Mouse (Mus musculus) cerebellum, adult 2 months (tissue): ENCODE results near the gene Dst. TPM values are rescaled to one million over a fixed set of nuclear protein-coding genes. Genes with fewer than 3 reads are reported as not detected.
"Not testable (repeated sequence)": the region's sequence is repeated elsewhere in the genome, so short reads cannot be mapped to it uniquely, and the experiment has no call there.

Source experiments
- DNase-seq, 2 experiments: peaks; one replicate each; pipeline ENCODE4 v3.0.0; 2021
- H3K27ac ChIP-seq: fragments of 200-500 bp; 2 replicates; pipeline ENCODE4 v1.5.1; 2012; ENCODE audit warnings: low read length, control low read depth, inconsistent platforms; ENCODE audit not compliant: insufficient read depth
- H3K27me3 ChIP-seq: fragments of 200-500 bp; 2 replicates; pipeline ENCODE4 v1.6.1; 2012; ENCODE audit warnings: inconsistent platforms, mild to moderate bottlenecking, low read length, moderate library complexity; ENCODE audit not compliant: control insufficient read depth, insufficient read depth
- H3K4me1 ChIP-seq: fragments of 200-500 bp; 2 replicates; pipeline ENCODE4 v1.6.1; 2011; ENCODE audit warnings: low read length; ENCODE audit not compliant: control insufficient read depth, insufficient read depth
- H3K4me3 ChIP-seq: fragments of 200-500 bp; replicated peaks from 2 replicates; pipeline ENCODE3; 2011; ENCODE audit warnings: mild to moderate bottlenecking, low read depth, low read length, control low read depth; ENCODE audit not compliant: insufficient read depth
- CTCF ChIP-seq: fragments of 200-500 bp; IDR thresholded peaks from 2 replicates; pipeline ENCODE4 v1.5.1; 2011; ENCODE audit warnings: low read depth, mild to moderate bottlenecking, control low read depth, low read length, moderate library complexity, borderline replicate concordance; ENCODE audit not compliant: insufficient read depth
- POLR2A ChIP-seq: fragments of 200-500 bp; IDR thresholded peaks from 2 replicates; pipeline ENCODE4 v1.6.1; 2011; ENCODE audit warnings: low read length, control low read depth, borderline replicate concordance; ENCODE audit not compliant: insufficient read depth
- whole genome bisulfite sequencing: fragments of 180-500 bp; shearing (Covaris S2); methylation state at CpG from one replicate; pipeline ENCODE4 v1.1.7; 2018; 5-methylcytosine and 5-hydroxymethylcytosine counted together
- polyA plus RNA-seq: library from polyadenylated mRNA; depleted of rRNA; stranded (reverse); fragments of >200 nt; gene quantifications from 2 replicates; pipeline ENCODE4 v1.2.3, GENCODE M21; 2012

The Dst gene
- polyA plus RNA-seq, 1 experiment = 148 TPM

DNA sequence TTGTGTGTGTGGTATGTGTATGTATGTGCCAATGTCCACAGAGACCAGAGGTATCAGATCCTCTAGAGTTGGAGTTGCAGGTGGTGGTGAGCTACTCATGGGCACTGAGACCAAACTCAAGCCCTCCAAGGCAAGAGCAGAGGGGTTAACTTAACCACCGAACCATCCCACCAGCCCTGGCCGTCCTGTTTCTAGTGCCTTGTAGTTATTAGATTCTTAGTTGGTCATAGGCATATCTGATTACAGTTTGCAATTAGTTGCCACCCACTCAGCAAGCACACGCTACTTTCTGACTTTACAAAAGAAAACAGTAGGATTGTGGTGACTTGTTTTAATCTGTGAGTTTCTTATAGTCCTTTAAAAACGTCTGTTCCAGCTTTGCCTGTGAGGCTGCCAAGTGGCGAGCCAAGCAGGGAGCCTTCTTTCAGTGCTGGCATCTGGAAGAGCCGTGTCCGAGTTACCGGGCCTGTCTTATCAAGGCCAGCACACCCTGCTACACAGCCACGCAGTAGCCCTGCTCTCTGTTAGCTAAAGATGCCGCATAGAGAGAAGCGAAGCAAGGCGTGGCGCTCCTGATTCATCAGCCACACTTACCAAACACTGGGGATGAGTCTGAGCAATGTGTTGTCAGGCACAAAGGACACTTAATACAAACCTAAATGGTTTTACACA lies 392.4 kb downstream of the Dst start:
- no peak overlapping the region for H3K27ac ChIP-seq
- no peaks in the 10 kb centered on the region for H3K27me3 ChIP-seq
- DNase-seq = no peak
- 49% methylated on average over 13 of the region's 13 CpGs for WGBS
- H3K4me3 ChIP-seq = no peak overlapping the region
- H3K4me1 ChIP-seq = no peaks in the 10 kb centered on the region
- no peak for TF ChIP-seq POLR2A
- TF ChIP-seq CTCF = no peak

DNA sequence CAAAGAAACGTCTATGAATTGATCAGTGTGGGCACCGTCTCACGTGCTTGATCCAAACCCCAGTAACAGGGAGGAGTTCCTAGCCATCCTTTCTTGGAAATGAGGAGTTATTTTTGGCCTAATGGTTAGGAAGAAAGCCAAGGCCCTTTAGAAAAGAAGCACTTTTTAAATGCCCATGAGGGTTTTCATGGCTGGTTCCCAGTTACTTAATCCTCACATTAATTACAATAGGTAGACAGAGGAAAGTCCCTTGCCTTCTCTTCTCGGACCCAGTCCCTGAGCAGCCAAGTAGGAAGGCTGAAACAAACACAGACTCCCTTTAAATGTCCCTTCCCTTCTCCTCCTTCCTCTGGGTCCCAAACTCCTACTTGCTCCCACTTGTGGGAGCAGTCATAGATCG lies 396.2 kb downstream of the Dst start:
- TF ChIP-seq POLR2A (no peak), CTCF (no peak)
- Histone ChIP-seq H3K27ac (no peak overlapping the region), H3K4me3 (no peak overlapping the region), H3K4me1 (no peaks in the 10 kb centered on the region), H3K27me3 (no peaks in the 10 kb centered on the region)
- 44% methylated on average over 5 of the region's 5 CpGs for WGBS
- DNase-seq = no peak

DNA sequence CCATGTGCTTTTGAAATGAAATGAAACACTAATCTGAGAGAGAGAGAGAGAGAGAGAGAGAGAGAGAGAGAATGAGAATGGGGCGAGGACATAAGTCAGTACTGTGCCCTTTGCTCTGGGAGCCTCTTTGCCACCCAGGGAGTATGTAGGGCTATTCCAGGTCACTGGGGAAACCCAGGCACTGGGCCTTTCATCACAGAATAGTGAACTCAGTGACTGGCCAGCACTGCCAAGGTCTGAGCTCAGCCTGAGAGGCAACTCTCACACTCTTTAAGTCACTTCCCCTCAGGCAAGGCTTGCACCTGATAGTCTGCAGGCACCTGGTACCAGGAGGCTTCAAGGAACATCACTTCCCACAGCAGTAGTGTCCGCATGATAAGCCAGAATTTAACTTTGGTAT lies 398.7 kb downstream of the Dst start:
- no peak for DNase-seq
- H3K27ac ChIP-seq = no peak overlapping the region
- whole genome bisulfite sequencing = 83% methylated on average over 2 of the region's 2 CpGs
- TF ChIP-seq POLR2A (no peak), CTCF (no peak)
- H3K4me1 ChIP-seq = no peaks in the 10 kb centered on the region
- H3K4me3 ChIP-seq = no peak overlapping the region
- H3K27me3 ChIP-seq = no peaks in the 10 kb centered on the region

DNA sequence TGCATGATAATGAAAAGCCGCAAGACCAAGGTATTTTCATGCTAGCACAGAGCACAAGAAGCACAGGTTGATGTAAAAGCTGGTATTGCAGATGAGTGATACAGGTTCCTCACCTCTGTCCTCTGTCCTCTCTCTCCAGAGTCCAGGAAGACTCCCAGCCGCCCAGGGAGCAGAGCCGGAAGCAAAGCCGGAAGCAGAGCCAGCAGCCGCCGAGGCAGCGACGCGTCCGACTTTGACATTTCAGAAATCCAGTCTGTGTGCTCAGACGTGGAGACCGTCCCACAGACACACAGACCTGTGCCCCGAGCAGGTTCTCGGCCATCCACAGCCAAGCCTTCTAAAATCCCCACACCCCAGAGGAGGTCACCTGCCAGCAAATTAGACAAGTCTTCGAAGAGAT lies 399.2 kb downstream of the Dst start:
- WGBS = 86% methylated on average over 15 of the region's 15 CpGs
- Histone ChIP-seq H3K27me3 (no peaks in the 10 kb centered on the region), H3K4me3 (no peak overlapping the region), H3K4me1 (no peaks in the 10 kb centered on the region), H3K27ac (no peak overlapping the region)
- DNase-seq = no peak
- TF ChIP-seq POLR2A (no peak), CTCF (no peak)

DNA sequence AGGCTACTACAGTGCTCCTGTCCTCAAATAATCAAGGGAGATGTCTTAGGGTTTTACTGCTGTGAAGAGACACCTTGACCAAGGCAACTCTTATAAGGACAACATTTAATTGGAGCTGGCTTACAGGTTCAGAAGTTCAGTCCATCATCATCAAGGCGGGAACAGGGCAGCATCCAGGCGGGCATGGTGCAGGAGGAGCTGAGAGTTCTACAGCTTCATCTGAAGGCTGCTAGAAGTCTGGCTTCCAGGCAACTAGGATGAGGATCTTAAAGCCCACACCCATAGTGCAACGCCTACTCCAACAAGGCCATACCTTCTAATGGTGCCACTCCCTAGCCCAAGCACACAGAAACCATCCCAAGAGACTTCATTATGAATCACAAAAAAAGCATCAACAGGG lies 400.8 kb downstream of the Dst start:
- DNase-seq, H3K4me1 ChIP-seq, H3K4me3 ChIP-seq, H3K27ac ChIP-seq, H3K27me3 ChIP-seq: not testable (repeated sequence)
- 97% methylated on average over 3 of the region's 3 CpGs for WGBS

DNA sequence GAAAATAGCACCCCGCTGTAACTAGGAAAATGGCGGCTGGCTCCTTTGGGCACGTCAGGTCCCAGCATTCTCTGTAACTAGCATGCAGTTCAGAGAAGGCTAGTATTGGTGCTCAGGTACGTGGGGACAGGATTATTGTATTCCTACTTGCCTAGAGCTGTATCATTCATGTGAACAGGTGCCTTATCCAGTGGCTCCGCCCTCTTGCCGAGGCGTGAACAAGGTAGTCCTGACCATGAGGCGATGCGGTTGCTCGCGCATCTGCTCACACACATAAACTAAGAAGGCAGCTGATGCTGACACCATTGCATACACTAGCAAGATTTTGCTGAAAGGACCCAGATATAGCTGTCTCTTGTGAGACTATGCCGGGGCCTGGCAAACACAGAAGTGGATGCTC lies 401.4 kb downstream of the Dst start:
- no peak overlapping the region for H3K27ac ChIP-seq
- no peaks in the 10 kb centered on the region for H3K27me3 ChIP-seq
- DNase-seq = no peak
- WGBS = 98% methylated on average over 12 of the region's 12 CpGs
- no peak for TF ChIP-seq CTCF
- no peak for TF ChIP-seq POLR2A
- no peak overlapping the region for H3K4me3 ChIP-seq
- no peaks in the 10 kb centered on the region for H3K4me1 ChIP-seq

DNA sequence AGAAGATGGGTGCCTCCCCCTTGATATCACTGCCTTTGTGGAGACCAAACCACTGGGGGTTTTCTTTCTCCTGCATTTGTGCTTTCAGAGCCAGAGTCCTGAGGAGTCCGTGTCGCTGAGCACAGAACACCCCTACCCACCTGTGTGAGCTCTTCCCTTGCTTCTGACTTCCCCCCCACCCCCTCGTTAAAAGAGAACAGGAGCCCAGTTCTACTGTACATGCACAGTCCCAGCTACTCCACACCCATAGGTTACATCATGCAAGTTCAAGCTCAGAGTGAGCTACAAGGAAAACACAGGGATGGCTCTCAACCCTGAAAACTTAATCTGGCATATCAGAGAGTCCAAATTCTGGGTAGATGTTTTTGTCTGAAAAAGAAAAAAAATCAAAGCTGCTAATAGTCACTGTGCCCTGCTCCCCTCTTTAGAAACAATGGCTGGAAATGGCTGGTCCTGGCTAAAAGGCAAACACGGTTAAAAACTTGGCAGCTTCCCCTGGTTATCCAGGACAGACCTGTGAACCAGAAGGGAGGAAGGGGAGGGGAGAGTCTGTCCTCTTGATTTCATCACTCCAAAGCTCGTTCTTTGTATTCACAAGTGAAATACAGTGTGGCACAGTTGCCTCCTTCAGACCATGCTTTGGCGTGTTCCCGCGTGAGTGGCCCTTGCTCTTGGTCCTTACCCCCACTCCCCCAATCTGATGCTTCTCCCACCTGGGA lies 402.7 kb downstream of the Dst start:
- no peaks in the 10 kb centered on the region for H3K4me1 ChIP-seq
- TF ChIP-seq CTCF (no peak), POLR2A (no peak)
- H3K27ac ChIP-seq = no peak overlapping the region
- 58% methylated on average over 8 of the region's 8 CpGs for WGBS
- DNase-seq = peak in 1 of 2 experiments; percentile 27
- no peaks in the 10 kb centered on the region for H3K27me3 ChIP-seq
- no peak overlapping the region for H3K4me3 ChIP-seq

DNA sequence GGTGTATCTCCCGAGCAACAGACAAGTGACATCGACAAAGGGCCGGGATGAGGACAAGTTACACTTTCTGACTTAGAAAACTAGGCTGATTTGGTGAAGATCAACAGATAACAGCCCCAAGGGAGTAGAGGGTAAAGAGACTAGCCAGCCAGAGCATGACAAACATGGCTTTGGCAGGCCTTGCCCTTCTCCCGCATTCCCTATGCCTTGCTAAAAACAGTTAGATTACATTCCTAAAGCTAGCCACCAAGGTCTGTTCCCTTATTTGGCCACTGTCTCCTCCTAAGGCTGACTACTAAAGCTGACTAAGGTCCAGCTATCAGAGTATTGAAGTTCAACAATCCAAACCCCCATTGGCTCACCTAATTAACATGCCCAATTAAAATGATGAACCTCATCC lies 404.8 kb downstream of the Dst start:
- H3K27me3 ChIP-seq = no peaks in the 10 kb centered on the region
- H3K4me3 ChIP-seq = no peak overlapping the region
- TF ChIP-seq POLR2A (no peak), CTCF (no peak)
- H3K27ac ChIP-seq = no peak overlapping the region
- DNase-seq = no peak
- WGBS = 76% methylated on average over 4 of the region's 4 CpGs
- no peaks in the 10 kb centered on the region for H3K4me1 ChIP-seq
